Mouse (Mus musculus) midbrain, embryonic 16.5 days (tissue): ENCODE data around the gene Bmp6. TPM values are rescaled to one million over a fixed set of nuclear protein-coding genes. Genes with fewer than 3 reads are reported as not detected.

Experiments
- ATAC-seq: fragments of 200-750 bp; cut with Nextera tagmentation; 2 replicates; pipeline ENCODE4 v1.8.0; 2017; ENCODE audit warnings: moderate TSS enrichment
- H3K27ac ChIP-seq: fragments of 300-500 bp; sonication (generic); 2 replicates; pipeline ENCODE4 v1.5.1; 2014; ENCODE audit warnings: mild to moderate bottlenecking, low read length, mixed read lengths
- H3K27me3 ChIP-seq: fragments of 300-500 bp; sonication (generic); 2 replicates; pipeline ENCODE4 v1.6.1; 2014; ENCODE audit warnings: low read depth, low read length, mixed read lengths; ENCODE audit not compliant: control insufficient read depth, insufficient read depth
- H3K36me3 ChIP-seq: fragments of 300-500 bp; sonication (generic); 2 replicates; pipeline ENCODE4 v1.6.1; 2014; ENCODE audit warnings: mild to moderate bottlenecking, low read length, moderate library complexity, mixed read lengths; ENCODE audit not compliant: control insufficient read depth, insufficient read depth
- H3K4me1 ChIP-seq: fragments of 300-500 bp; sonication (generic); 2 replicates; pipeline ENCODE4 v1.6.1; 2014; ENCODE audit warnings: mild to moderate bottlenecking, low read length, mixed read lengths; ENCODE audit not compliant: control insufficient read depth, insufficient read depth
- H3K4me2 ChIP-seq: fragments of 300-500 bp; sonication (generic); 2 replicates; pipeline ENCODE4 v1.6.1; 2014; ENCODE audit warnings: mild to moderate bottlenecking, low read length, mixed read lengths
- H3K4me3 ChIP-seq: fragments of 300-500 bp; sonication (generic); 2 replicates; pipeline ENCODE4 v1.5.1; 2014; ENCODE audit warnings: low read depth, mild to moderate bottlenecking, low read length, moderate library complexity, mixed read lengths
- H3K9ac ChIP-seq: fragments of 300-500 bp; sonication (generic); 2 replicates; pipeline ENCODE4 v1.6.1; 2014; ENCODE audit warnings: low read depth, low read length, mixed read lengths
- H3K9me3 ChIP-seq: fragments of 300-500 bp; sonication (generic); replicated peaks from 2 replicates; pipeline ENCODE4 v1.6.1; 2014; ENCODE audit warnings: mild to moderate bottlenecking, low read length, mixed read lengths; ENCODE audit not compliant: control insufficient read depth, poor library complexity, severe bottlenecking
- WGBS: fragments of 180-500 bp; shearing (Covaris S2); extraction: QIAGEN DNeasy Blood & Tissue Kit; methylation state at CpG from one replicate; pipeline ENCODE4 v1.1.7; 2014; 5-methylcytosine and 5-hydroxymethylcytosine counted together
- polyA plus RNA-seq: library from polyadenylated mRNA; unstranded; fragments of >200 nt; fragmentation: Nextera tagmentation; extraction: Ambion mirVana; gene quantifications from 2 replicates; pipeline ENCODE4 v1.2.1, GENCODE M21; 2015

Bmp6 gene
- polyA plus RNA-seq, 1 experiment from 2014 or later, result 2.2 TPM

GRCm38 (mm10) chr13:38523231-38523630 lies 178.3 kb downstream of the Bmp6 start:
- Histone ChIP-seq H3K27ac (no peak overlapping the region), H3K27me3 (no peaks in the 10 kb centered on the region), H3K36me3 (peaks cover 9% of the 10 kb centered on the region; the same call in 1 of the 2 replicates), H3K4me3 (no peak overlapping the region), H3K4me1 (peaks cover 15% of the 10 kb centered on the region), H3K4me2 (no peak overlapping the region), H3K9me3 (no peaks in the 10 kb centered on the region), H3K9ac (no peak overlapping the region)
- no peak for ATAC-seq
- WGBS, result 91% methylated on average over 11 of the region's 11 CpGs

DNA sequence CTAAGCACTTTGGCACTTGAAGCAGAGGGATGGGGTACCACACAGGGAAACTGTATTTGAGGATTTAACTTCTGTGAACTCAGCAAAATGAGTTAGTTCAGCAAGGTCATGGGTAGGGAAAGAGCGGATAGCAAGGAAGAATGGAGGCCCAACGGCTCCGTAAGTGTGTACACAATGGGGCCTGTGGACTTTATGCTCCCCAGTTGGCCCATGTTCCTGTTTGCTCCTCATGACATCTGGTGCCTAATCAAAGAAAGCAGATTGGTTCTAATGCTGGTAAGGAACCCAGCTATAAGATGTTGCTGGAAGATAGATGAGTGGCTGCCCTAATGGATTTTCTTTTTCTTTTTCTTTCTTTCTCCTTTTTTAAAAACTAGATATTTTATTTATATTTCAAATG lies 180.4 kb downstream of the Bmp6 start:
- ATAC-seq, result no peak
- no peaks in the 10 kb centered on the region for H3K27me3 ChIP-seq
- H3K27ac ChIP-seq, result no peak overlapping the region
- 79% methylated on average over 3 of the region's 3 CpGs for WGBS
- H3K9ac ChIP-seq, result no peak overlapping the region
- no peaks in the 10 kb centered on the region for H3K9me3 ChIP-seq
- peaks cover 19% of the 10 kb centered on the region for H3K4me1 ChIP-seq
- H3K4me3 ChIP-seq, result no peak overlapping the region
- no peak overlapping the region for H3K4me2 ChIP-seq
- 0 out of 2 replicates have a peak, but pooled peaks cover 4% of the 10 kb centered on the region for H3K36me3 ChIP-seq

- no peaks in the 10 kb centered on the region for H3K9me3 ChIP-seq
- no peak overlapping the region for H3K27ac ChIP-seq
- 86% methylated on average over 2 of the region's 2 CpGs for WGBS
- H3K4me3 ChIP-seq, result no peak overlapping the region
- no peak for ATAC-seq
- H3K27me3 ChIP-seq, result no peaks in the 10 kb centered on the region
- peaks cover 19% of the 10 kb centered on the region for H3K4me1 ChIP-seq
- no peak overlapping the region for H3K9ac ChIP-seq
- 0 out of 2 replicates have a peak, but pooled peaks cover 3% of the 10 kb centered on the region for H3K36me3 ChIP-seq
- H3K4me2 ChIP-seq, result peak overlapping the region; percentile 21
Measured at GRCm38 (mm10) chr13:38526116-38526515, 181.2 kb downstream of the Bmp6 start.

- no peaks in the 10 kb centered on the region for H3K9me3 ChIP-seq
- H3K4me2 ChIP-seq, result peak overlapping the region; percentile 80
- peak overlapping the region; percentile 75 for H3K27ac ChIP-seq
- ATAC-seq, result peak; percentile 33
- 12% methylated on average over 15 of the region's 15 CpGs for WGBS
- H3K4me3 ChIP-seq, result peak overlapping the region; percentile 91
- H3K4me1 ChIP-seq, result peaks cover 19% of the 10 kb centered on the region
- peak overlapping the region; percentile 93 for H3K9ac ChIP-seq
- no peaks in the 10 kb centered on the region for H3K27me3 ChIP-seq
- H3K36me3 ChIP-seq, result 0 out of 2 replicates have a peak, but pooled peaks cover 1% of the 10 kb centered on the region
Measured at GRCm38 (mm10) chr13:38527041-38527796, 182.3 kb downstream of the Bmp6 start.

GRCm38 (mm10) chr13:38527797-38528650 lies 183.1 kb downstream of the Bmp6 start:
- peak overlapping the region; percentile 93 for H3K9ac ChIP-seq
- WGBS, result under 1% methylated on average over 81 of the region's 87 CpGs
- ATAC-seq, result peak; percentile 96
- H3K4me3 ChIP-seq, result peak overlapping the region; percentile 91
- H3K36me3 ChIP-seq, result no peaks in the 10 kb centered on the region
- peak overlapping the region; percentile 80 for H3K4me2 ChIP-seq
- no peaks in the 10 kb centered on the region for H3K27me3 ChIP-seq
- peak overlapping the region; percentile 75 for H3K27ac ChIP-seq
- peaks cover 19% of the 10 kb centered on the region for H3K4me1 ChIP-seq
- no peaks in the 10 kb centered on the region for H3K9me3 ChIP-seq

DNA sequence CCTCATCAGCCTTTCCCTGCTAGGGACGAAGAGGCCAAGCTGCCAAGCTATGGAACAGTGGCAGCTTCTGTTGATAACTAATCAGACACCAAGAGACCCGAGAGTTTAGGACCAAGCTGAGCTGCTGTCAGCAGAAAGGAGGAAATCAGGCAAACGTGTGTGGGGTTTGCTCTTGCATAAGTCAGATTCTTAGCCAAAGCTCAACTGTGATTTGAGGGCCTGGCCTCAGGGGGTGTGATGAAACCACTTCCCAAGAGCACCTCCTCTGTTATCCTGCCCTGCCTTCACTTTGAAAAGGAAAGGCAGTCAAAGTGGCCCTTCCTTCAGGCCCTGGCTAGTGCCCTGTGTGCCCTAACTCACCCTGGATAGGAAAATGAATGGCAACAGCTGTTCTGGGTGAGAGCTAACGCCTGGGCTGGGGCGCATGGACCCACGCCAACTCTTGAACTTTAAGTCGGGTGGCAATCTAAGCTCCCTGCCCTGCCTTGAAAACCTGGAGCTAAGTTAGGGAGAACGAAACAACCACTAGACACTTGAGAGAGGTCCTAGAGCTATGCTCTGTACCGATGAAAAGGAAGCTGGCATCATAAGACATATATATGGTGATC lies 183.9 kb downstream of the Bmp6 start, which contains the start of gene Txndc5:
Gene Txndc5, minus strand, starts transcription at position 138 of the 608 bp plus-strand sequence.
- Histone ChIP-seq H3K4me3 (peak within 1 kb of the TSS; percentile 91), H3K9ac (peak within 1 kb of the TSS; percentile 93), H3K27me3 (no peaks in the 10 kb centered on the region), H3K27ac (peak within 1 kb of the TSS; percentile 75), H3K4me1 (peaks cover 19% of the 10 kb centered on the region), H3K4me2 (peak within 1 kb of the TSS; percentile 80), H3K36me3 (no peaks in the 10 kb centered on the region), H3K9me3 (no peaks in the 10 kb centered on the region)
- WGBS, result 57% methylated on average over 9 of the region's 9 CpGs
- ATAC-seq, result peak; percentile 21; the same call in 1 of the 2 replicates

- no peaks in the 10 kb centered on the region for H3K9me3 ChIP-seq
- no peak overlapping the region for H3K4me2 ChIP-seq
- H3K4me1 ChIP-seq, result peaks cover 19% of the 10 kb centered on the region
- no peaks in the 10 kb centered on the region for H3K27me3 ChIP-seq
- no peak overlapping the region for H3K4me3 ChIP-seq
- H3K27ac ChIP-seq, result no peak overlapping the region
- no peak for ATAC-seq
- 92% methylated on average over 6 of the region's 6 CpGs for WGBS
- no peaks in the 10 kb centered on the region for H3K36me3 ChIP-seq
- no peak overlapping the region for H3K9ac ChIP-seq
Measured at GRCm38 (mm10) chr13:38529576-38529975, 184.7 kb downstream of the Bmp6 start.

DNA sequence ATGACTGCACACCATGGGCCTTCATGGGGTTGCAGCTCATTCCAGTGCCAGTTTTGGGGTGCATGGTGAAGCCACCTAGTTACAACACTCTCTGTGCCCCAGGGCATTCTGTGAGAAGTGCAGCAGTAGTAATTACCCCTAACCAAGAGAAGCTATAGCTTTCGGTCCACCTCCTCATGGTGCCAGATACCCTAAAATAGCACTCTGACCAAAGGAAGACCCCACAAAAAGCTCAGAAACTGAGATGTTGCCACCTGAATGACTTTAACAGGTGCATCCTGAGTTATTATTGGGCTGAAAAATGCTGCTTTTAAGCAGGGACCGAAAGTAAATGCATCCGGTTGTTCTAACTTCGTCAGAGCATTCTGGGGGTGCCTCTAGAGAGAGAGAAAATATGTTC lies 186.6 kb downstream of the Bmp6 start:
- Histone ChIP-seq H3K9me3 (no peaks in the 10 kb centered on the region), H3K4me3 (no peak overlapping the region), H3K9ac (no peak overlapping the region), H3K4me1 (peaks cover 14% of the 10 kb centered on the region), H3K27me3 (no peaks in the 10 kb centered on the region), H3K27ac (no peak overlapping the region), H3K4me2 (no peak overlapping the region), H3K36me3 (no peaks in the 10 kb centered on the region)
- 95% methylated on average over 4 of the region's 4 CpGs for WGBS
- ATAC-seq, result no peak
